Mouse (Mus musculus) forebrain, postnatal 0 days (tissue): ENCODE data around the gene Fgf9. TPM values are rescaled to one million over a fixed set of nuclear protein-coding genes. Genes with fewer than 3 reads are reported as not detected.

Source experiments
- ATAC-seq: fragments of 200-750 bp; cut with Nextera tagmentation; 2 replicates; pipeline ENCODE4 v1.8.0; 2017; ENCODE audit warnings: mild to moderate bottlenecking, moderate library complexity
- DNase-seq: peaks from one replicate; pipeline ENCODE4 v3.0.0-alpha.2; 2015
- H3K27ac ChIP-seq: fragments of 300-500 bp; sonication (generic); 2 replicates; pipeline ENCODE4 v1.5.1; 2014; ENCODE audit warnings: low read depth, mild to moderate bottlenecking, antibody characterized with exemption, low read length, moderate library complexity, mixed read lengths
- H3K27me3 ChIP-seq: fragments of 300-500 bp; sonication (generic); 2 replicates; pipeline ENCODE4 v1.6.1; 2014; ENCODE audit warnings: mild to moderate bottlenecking, low read length, mixed read lengths; ENCODE audit not compliant: insufficient read depth
- H3K36me3 ChIP-seq: fragments of 300-500 bp; sonication (generic); 2 replicates; pipeline ENCODE4 v1.6.1; 2014; ENCODE audit warnings: mild to moderate bottlenecking, moderate library complexity; ENCODE audit not compliant: insufficient read depth
- H3K4me1 ChIP-seq: fragments of 300-500 bp; sonication (generic); 2 replicates; pipeline ENCODE4 v1.6.1; 2014; ENCODE audit warnings: antibody characterized with exemption; ENCODE audit not compliant: insufficient read depth
- H3K4me2 ChIP-seq: fragments of 300-500 bp; sonication (generic); 2 replicates; pipeline ENCODE4 v1.6.1; 2014; ENCODE audit warnings: low read depth, mild to moderate bottlenecking, moderate library complexity
- H3K4me3 ChIP-seq: fragments of 300-500 bp; sonication (generic); 2 replicates; pipeline ENCODE4 v1.5.1; 2014; ENCODE audit warnings: low read depth, low read length, mixed read lengths
- H3K9ac ChIP-seq: fragments of 300-500 bp; sonication (generic); 2 replicates; pipeline ENCODE4 v1.6.1; 2014; ENCODE audit warnings: mild to moderate bottlenecking
- H3K9me3 ChIP-seq: fragments of 300-500 bp; sonication (generic); 2 replicates; pipeline ENCODE4 v1.6.1; 2016; ENCODE audit warnings: low read length
- CTCF ChIP-seq: sonication (generic); IDR thresholded peaks from 2 replicates; pipeline ENCODE4 v1.5.1; 2016; ENCODE audit warnings: antibody characterized with exemption, control low read depth, low read depth
- WGBS: fragments of 180-500 bp; shearing (Covaris S2); extraction: QIAGEN DNeasy Blood & Tissue Kit; methylation state at CpG from one replicate; pipeline ENCODE4 v1.1.7; 2014; 5-methylcytosine and 5-hydroxymethylcytosine counted together
- polyA plus RNA-seq: library from polyadenylated mRNA; unstranded; fragments of >200 nt; fragmentation: Nextera tagmentation; extraction: Ambion mirVana; gene quantifications from 2 replicates; pipeline ENCODE4 v1.2.1, GENCODE M21; 2015
- total RNA-seq: library from RNA; depleted of rRNA; stranded (reverse); fragments of >200 nt; gene quantifications from 2 replicates; pipeline ENCODE4 v1.2.3, GENCODE M21; 2014

Gene Fgf9
- total and polyA plus RNA-seq, 2 experiments from 2014 or later = 14.8 to 16.4 TPM

DNA sequence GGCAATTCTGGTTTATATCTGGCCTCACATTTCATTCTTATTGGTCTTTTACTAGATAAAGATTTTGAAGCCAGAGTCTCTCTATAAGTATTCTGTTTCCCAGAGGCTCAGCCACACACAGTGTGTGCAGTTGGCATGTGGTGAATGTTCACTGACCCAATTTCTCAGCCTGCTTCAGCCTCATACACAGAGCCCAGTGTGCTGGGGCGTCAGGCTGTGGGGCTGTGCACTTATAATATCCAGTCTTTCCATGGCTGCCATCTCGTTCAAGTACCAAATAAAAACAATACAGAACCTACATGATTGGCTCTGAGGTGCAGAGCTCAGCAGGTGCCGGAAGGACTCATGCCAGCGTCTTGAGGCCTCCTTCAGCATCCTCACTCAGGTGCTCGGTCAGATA, 19.1 kb downstream of the Fgf9 start:
- Histone ChIP-seq H3K27me3 (no peaks in the 10 kb centered on the region), H3K36me3 (no peaks in the 10 kb centered on the region), H3K4me2 (no peak overlapping the region), H3K9ac (no peak overlapping the region), H3K4me1 (no peaks in the 10 kb centered on the region), H3K27ac (no peak overlapping the region), H3K4me3 (no peak overlapping the region), H3K9me3 (no peaks in the 10 kb centered on the region)
- no peak for TF ChIP-seq CTCF
- ATAC-seq (no peak), DNase-seq (no peak)
- 75% methylated on average over 5 of the region's 5 CpGs for WGBS

DNA sequence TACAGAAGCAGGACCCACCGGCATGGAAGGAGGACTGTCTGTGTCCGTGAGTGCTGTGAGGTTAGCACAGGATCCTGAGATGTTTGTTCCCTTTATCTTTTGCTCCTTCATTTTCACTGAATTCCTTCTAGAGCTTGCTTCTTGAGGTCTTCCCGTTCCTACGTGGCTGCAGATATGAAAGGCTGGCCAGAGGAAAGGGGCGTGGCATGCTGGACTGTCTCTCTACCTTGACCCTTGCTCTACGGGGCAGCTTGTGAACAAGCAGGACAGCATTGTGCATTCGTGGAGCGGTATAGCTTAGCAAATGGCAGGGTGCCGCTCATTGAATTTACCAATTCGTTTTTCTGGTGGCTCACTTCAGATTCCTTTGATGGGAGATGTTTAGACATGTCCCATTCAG, 21.0 kb downstream of the Fgf9 start:
- H3K36me3 ChIP-seq = no peaks in the 10 kb centered on the region
- H3K27ac ChIP-seq = no peak overlapping the region
- H3K4me2 ChIP-seq = no peak overlapping the region
- DNase-seq (no peak), ATAC-seq (no peak)
- H3K4me1 ChIP-seq = no peaks in the 10 kb centered on the region
- WGBS = 79% methylated on average over 10 of the region's 10 CpGs
- H3K27me3 ChIP-seq = no peaks in the 10 kb centered on the region
- H3K9ac ChIP-seq = no peak overlapping the region
- H3K9me3 ChIP-seq = no peaks in the 10 kb centered on the region
- no peak overlapping the region for H3K4me3 ChIP-seq
- TF ChIP-seq CTCF = no peak

DNA sequence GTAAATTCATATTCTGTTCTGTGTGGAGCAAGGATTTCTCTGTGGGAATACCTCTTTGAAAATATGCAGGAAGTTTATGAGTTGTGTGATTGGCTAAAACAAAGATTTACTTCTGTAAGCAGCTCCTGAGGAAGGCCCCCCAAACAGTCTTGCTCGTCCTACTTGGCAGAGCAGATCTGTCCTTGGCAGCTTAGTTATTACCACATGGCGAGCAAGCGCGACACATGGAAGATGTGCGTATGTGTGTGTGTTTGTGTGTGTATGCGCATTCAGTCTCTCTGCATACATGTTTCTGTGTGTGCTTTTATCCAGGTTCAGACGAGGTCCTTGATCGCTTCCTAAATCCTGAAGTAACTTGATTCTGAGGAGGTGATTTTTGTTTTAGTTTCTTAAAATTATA, 29.3 kb downstream of the Fgf9 start:
- WGBS = 71% methylated on average over 8 of the region's 8 CpGs
- Histone ChIP-seq H3K36me3 (no peaks in the 10 kb centered on the region), H3K9me3 (no peaks in the 10 kb centered on the region), H3K4me2 (no peak overlapping the region), H3K4me3 (no peak overlapping the region), H3K9ac (no peak overlapping the region), H3K4me1 (no peaks in the 10 kb centered on the region), H3K27me3 (no peaks in the 10 kb centered on the region), H3K27ac (no peak overlapping the region)
- peak; percentile 69; the same call in 1 of the 2 replicates for ATAC-seq
- DNase-seq = peak; percentile 68
- no peak for TF ChIP-seq CTCF

- Histone ChIP-seq H3K4me3 (no peak overlapping the region), H3K36me3 (no peaks in the 10 kb centered on the region), H3K4me2 (no peak overlapping the region), H3K9ac (no peak overlapping the region), H3K27me3 (no peaks in the 10 kb centered on the region), H3K27ac (no peak overlapping the region), H3K9me3 (no peaks in the 10 kb centered on the region), H3K4me1 (no peaks in the 10 kb centered on the region)
- no peak for DNase-seq
- no peak for ATAC-seq
- TF ChIP-seq CTCF = no peak
- whole genome bisulfite sequencing = 8% methylated on average over 6 of the region's 6 CpGs
Measured at GRCm38 (mm10) chr14:58101298-58101697, 31.0 kb downstream of the Fgf9 start.

DNA sequence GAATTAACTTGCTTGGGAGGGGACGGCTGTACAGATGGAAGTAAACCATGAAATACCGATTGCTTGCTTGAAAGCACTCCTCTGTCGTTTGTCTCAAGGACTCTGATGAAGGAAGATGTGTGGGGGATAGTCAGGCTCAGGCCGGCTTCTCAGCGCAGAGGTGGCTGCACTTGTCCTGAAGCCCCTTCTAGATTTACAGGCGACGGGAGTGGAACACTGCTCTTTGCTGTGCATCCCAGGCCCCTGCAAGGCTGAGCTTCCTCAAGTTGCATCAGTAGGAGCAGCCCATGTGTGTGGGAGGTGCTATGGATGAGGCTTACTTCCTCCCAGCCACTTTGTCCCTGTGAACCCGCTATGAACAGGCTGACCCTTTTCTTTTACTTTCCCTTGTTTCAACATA, 33.9 kb downstream of the Fgf9 start:
- WGBS = 76% methylated on average over 8 of the region's 8 CpGs
- ATAC-seq = no peak
- Histone ChIP-seq H3K4me3 (no peak overlapping the region), H3K27ac (no peak overlapping the region), H3K4me2 (no peak overlapping the region), H3K9me3 (no peaks in the 10 kb centered on the region), H3K4me1 (no peaks in the 10 kb centered on the region), H3K27me3 (no peaks in the 10 kb centered on the region), H3K9ac (no peak overlapping the region), H3K36me3 (no peaks in the 10 kb centered on the region)
- DNase-seq = no peak
- no peak for TF ChIP-seq CTCF

GRCm38 (mm10) chr14:58105596-58105995, 35.2 kb downstream of the Fgf9 start:
- TF ChIP-seq CTCF = no peak
- no peak for ATAC-seq
- Histone ChIP-seq H3K4me1 (no peaks in the 10 kb centered on the region), H3K4me2 (no peak overlapping the region), H3K9me3 (no peaks in the 10 kb centered on the region), H3K36me3 (no peaks in the 10 kb centered on the region), H3K27ac (no peak overlapping the region), H3K9ac (no peak overlapping the region), H3K27me3 (no peaks in the 10 kb centered on the region), H3K4me3 (no peak overlapping the region)
- DNase-seq = no peak
- WGBS = 88% methylated on average over 5 of the region's 5 CpGs

DNA sequence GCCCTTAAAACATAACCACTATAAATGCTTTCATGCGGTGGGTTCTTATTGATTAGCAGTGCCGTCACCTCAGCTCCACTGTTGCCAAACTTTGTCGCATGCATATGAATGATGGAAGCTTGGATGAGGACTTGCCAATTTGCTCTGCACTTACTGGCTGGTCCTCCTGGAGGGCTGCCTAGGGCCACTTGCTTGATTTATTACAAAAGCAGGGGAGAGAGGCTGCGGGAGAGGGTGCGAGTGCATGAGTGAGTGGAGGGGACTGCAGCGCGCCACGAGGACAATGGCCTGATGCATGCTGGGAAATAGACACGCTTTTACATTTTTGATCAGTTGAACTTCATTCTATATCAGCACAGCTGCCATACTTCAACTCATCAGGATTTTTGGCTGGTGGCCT, 39.3 kb downstream of the Fgf9 start:
- peak; percentile 13 for DNase-seq
- 60% methylated on average over 9 of the region's 9 CpGs for WGBS
- H3K36me3 ChIP-seq = no peaks in the 10 kb centered on the region
- H3K9ac ChIP-seq = no peak overlapping the region
- no peak overlapping the region for H3K27ac ChIP-seq
- no peaks in the 10 kb centered on the region for H3K9me3 ChIP-seq
- TF ChIP-seq CTCF = no peak
- 0 out of 2 replicates have a peak overlapping the region, but pooled peaks have one; percentile 17 for H3K4me2 ChIP-seq
- H3K4me3 ChIP-seq = no peak overlapping the region
- ATAC-seq = peak; percentile 23
- H3K4me1 ChIP-seq = no peaks in the 10 kb centered on the region
- H3K27me3 ChIP-seq = no peaks in the 10 kb centered on the region

- no peak for DNase-seq
- H3K4me2 ChIP-seq = no peak overlapping the region
- no peaks in the 10 kb centered on the region for H3K9me3 ChIP-seq
- TF ChIP-seq CTCF = no peak
- no peak overlapping the region for H3K4me3 ChIP-seq
- ATAC-seq = no peak
- H3K9ac ChIP-seq = no peak overlapping the region
- H3K27ac ChIP-seq = no peak overlapping the region
- no peaks in the 10 kb centered on the region for H3K27me3 ChIP-seq
- no peaks in the 10 kb centered on the region for H3K36me3 ChIP-seq
- H3K4me1 ChIP-seq = no peaks in the 10 kb centered on the region
- 73% methylated on average over 10 of the region's 10 CpGs for WGBS
Measured at GRCm38 (mm10) chr14:58111562-58111961, 41.2 kb downstream of the Fgf9 start.
